Mouse (Mus musculus) liver, embryonic 13.5 days (tissue): ENCODE results near the gene Lgsn. TPM values are rescaled to one million over a fixed set of nuclear protein-coding genes. Genes with fewer than 3 reads are reported as not detected.

Experiments used
- ATAC-seq: fragments of 200-750 bp; cut with Nextera tagmentation; 2 replicates; pipeline ENCODE4 v1.8.0; 2017; ENCODE audit warnings: low read depth, mild to moderate bottlenecking, moderate number of reproducible peaks, moderate library complexity
- DNase-seq: peaks from one replicate; pipeline ENCODE4 v3.0.0; 2022
- H3K27ac ChIP-seq: fragments of 300-500 bp; sonication (generic); 2 replicates; pipeline ENCODE4 v1.5.1; 2015; ENCODE audit warnings: moderate library complexity, mild to moderate bottlenecking, inconsistent platforms
- H3K27me3 ChIP-seq: fragments of 300-500 bp; sonication (generic); 2 replicates; pipeline ENCODE4 v1.6.1; 2015; ENCODE audit warnings: mild to moderate bottlenecking, inconsistent platforms
- H3K36me3 ChIP-seq: fragments of 300-500 bp; sonication (generic); 2 replicates; pipeline ENCODE4 v1.6.1; 2015; ENCODE audit warnings: mild to moderate bottlenecking, inconsistent platforms
- H3K4me1 ChIP-seq: fragments of 300-500 bp; sonication (generic); replicated peaks from 2 replicates; pipeline ENCODE4 v1.6.1; 2015; ENCODE audit warnings: inconsistent platforms
- H3K4me2 ChIP-seq: fragments of 300-500 bp; sonication (generic); 2 replicates; pipeline ENCODE4 v1.6.1; 2015; ENCODE audit warnings: inconsistent platforms, mild to moderate bottlenecking, moderate library complexity
- H3K4me3 ChIP-seq: fragments of 300-500 bp; sonication (generic); replicated peaks from 2 replicates; pipeline ENCODE4 v1.5.1; 2015; ENCODE audit warnings: mild to moderate bottlenecking, inconsistent platforms
- H3K9ac ChIP-seq: fragments of 300-500 bp; sonication (generic); 2 replicates; pipeline ENCODE4 v1.6.1; 2015; ENCODE audit warnings: mild to moderate bottlenecking, inconsistent platforms
- H3K9me3 ChIP-seq: fragments of 300-500 bp; sonication (generic); replicated peaks from 2 replicates; pipeline ENCODE4 v1.6.1; 2016; ENCODE audit warnings: inconsistent platforms
- WGBS: fragments of 180-500 bp; shearing (Covaris S2); methylation state at CpG from one replicate; pipeline ENCODE4 v1.1.7; 2015; ENCODE audit not compliant: insufficient replicate concordance; 5-methylcytosine and 5-hydroxymethylcytosine counted together
- polyA plus RNA-seq: library from polyadenylated mRNA; unstranded; fragments of >200 nt; fragmentation: Nextera tagmentation; extraction: Ambion mirVana; gene quantifications from 2 replicates; pipeline ENCODE4 v1.2.1, GENCODE M21; 2015

The Lgsn gene
- polyA plus RNA-seq, 1 experiment from 2014 or later: not detected

GRCm38 (mm10) chr1:31165326-31166121 lies 10.7 kb upstream of the Lgsn start:
- no peaks in the 10 kb centered on the region for H3K4me1 ChIP-seq
- no peak for DNase-seq
- H3K36me3 ChIP-seq: no peaks in the 10 kb centered on the region
- H3K9me3 ChIP-seq: no peaks in the 10 kb centered on the region
- H3K27me3 ChIP-seq: no peaks in the 10 kb centered on the region
- WGBS: 66% methylated on average over 7 of the region's 7 CpGs
- H3K9ac ChIP-seq: no peak overlapping the region
- no peak overlapping the region for H3K4me2 ChIP-seq
- no peak for ATAC-seq
- no peak overlapping the region for H3K27ac ChIP-seq
- no peak overlapping the region for H3K4me3 ChIP-seq

DNA sequence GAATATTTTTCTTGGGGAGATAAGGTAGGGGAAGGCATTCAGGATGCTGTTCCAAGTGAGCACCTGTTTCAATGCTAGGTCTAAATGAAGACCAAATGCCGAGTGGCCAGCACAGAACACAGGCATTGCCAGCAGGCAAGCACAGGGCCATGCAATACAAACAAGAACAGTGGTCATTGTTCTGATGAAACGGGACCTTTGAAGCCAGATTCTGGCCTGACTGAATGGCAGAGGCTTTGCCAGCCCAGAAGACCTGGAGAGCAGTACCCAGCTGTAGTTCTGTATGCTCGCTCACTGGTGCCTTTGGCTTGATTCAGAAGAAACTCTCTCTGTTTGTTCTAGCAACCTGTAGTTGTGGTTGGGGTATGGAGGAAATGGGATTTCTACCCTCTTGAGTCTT lies 800 bp upstream of the Lgsn start:
- no peaks in the 10 kb centered on the region for H3K9me3 ChIP-seq
- H3K36me3 ChIP-seq: no peaks in the 10 kb centered on the region
- 53% methylated on average over 3 of the region's 3 CpGs for WGBS
- H3K27me3 ChIP-seq: no peaks in the 10 kb centered on the region
- no peak overlapping the region for H3K27ac ChIP-seq
- H3K4me1 ChIP-seq: no peaks in the 10 kb centered on the region
- no peak overlapping the region for H3K9ac ChIP-seq
- no peak overlapping the region for H3K4me2 ChIP-seq
- no peak for DNase-seq
- no peak overlapping the region for H3K4me3 ChIP-seq
- no peak for ATAC-seq

GRCm38 (mm10) chr1:31178264-31178663 lies 2.1 kb downstream of the Lgsn start:
- H3K9me3 ChIP-seq: no peaks in the 10 kb centered on the region
- DNase-seq: no peak

GRCm38 (mm10) chr1:31190237-31190866 lies 14.2 kb downstream of the Lgsn start:
- Histone ChIP-seq H3K9ac (no peak overlapping the region), H3K4me3 (no peak overlapping the region), H3K27me3 (no peaks in the 10 kb centered on the region), H3K4me1 (no peaks in the 10 kb centered on the region), H3K9me3 (no peaks in the 10 kb centered on the region), H3K36me3 (no peaks in the 10 kb centered on the region), H3K27ac (no peak overlapping the region), H3K4me2 (no peak overlapping the region)
- WGBS: 63% methylated on average over 10 of the region's 10 CpGs
- DNase-seq: no peak
- ATAC-seq: no peak

More at GRCm38 (mm10) chr1:31178264-31178663, 2.1 kb downstream of the Lgsn start:
- Histone ChIP-seq H3K27me3 (no peaks in the 10 kb centered on the region), H3K9ac (no peak overlapping the region), H3K27ac (no peak overlapping the region), H3K4me3 (no peak overlapping the region), H3K4me1 (no peaks in the 10 kb centered on the region), H3K36me3 (no peaks in the 10 kb centered on the region), H3K4me2 (no peak overlapping the region)
- 85% methylated on average over 1 of the region's 1 CpGs for WGBS
- ATAC-seq: no peak

- Histone ChIP-seq H3K4me1 (no peaks in the 10 kb centered on the region), H3K4me2 (no peak overlapping the region), H3K36me3 (no peaks in the 10 kb centered on the region), H3K27ac (no peak overlapping the region), H3K27me3 (no peaks in the 10 kb centered on the region), H3K4me3 (no peak overlapping the region), H3K9ac (no peak overlapping the region), H3K9me3 (no peaks in the 10 kb centered on the region)
- WGBS: 52% methylated on average over 1 of the region's 1 CpGs
- DNase-seq (no peak), ATAC-seq (no peak)
Observed at GRCm38 (mm10) chr1:31195633-31196032, 19.4 kb downstream of the Lgsn start.

DNA sequence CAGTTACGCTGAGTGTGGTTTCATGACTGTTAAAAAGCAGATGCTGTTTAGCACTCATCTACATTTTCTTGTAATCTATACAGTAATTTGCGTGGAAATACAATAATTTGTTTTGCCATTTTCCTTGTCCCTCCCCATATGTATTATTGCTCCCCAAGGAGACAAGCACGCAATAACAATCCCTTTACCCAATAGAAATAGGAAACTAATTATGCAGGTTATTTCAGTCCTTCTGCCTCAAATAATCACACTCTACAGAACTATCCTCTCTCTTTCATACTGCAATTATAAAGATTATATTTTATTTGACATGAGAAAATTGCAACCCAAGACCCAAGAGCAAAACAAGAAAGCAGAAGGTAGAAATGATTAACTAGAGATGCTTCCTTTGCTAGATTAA lies 20.8 kb downstream of the Lgsn start:
- Histone ChIP-seq H3K9ac (no peak overlapping the region), H3K27me3 (no peaks in the 10 kb centered on the region), H3K27ac (no peak overlapping the region), H3K4me1 (no peaks in the 10 kb centered on the region), H3K4me3 (no peak overlapping the region), H3K9me3 (no peaks in the 10 kb centered on the region), H3K4me2 (no peak overlapping the region), H3K36me3 (no peaks in the 10 kb centered on the region)
- DNase-seq: no peak
- no peak for ATAC-seq
- 80% methylated on average over 3 of the region's 3 CpGs for WGBS

GRCm38 (mm10) chr1:31203771-31204170 lies 27.6 kb downstream of the Lgsn start:
- 74% methylated on average over 10 of the region's 10 CpGs for WGBS
- Histone ChIP-seq H3K9me3 (no peaks in the 10 kb centered on the region), H3K9ac (no peak overlapping the region), H3K4me1 (no peaks in the 10 kb centered on the region), H3K4me3 (no peak overlapping the region), H3K4me2 (no peak overlapping the region), H3K27ac (no peak overlapping the region), H3K36me3 (no peaks in the 10 kb centered on the region), H3K27me3 (no peaks in the 10 kb centered on the region)
- DNase-seq: no peak
- no peak for ATAC-seq

DNA sequence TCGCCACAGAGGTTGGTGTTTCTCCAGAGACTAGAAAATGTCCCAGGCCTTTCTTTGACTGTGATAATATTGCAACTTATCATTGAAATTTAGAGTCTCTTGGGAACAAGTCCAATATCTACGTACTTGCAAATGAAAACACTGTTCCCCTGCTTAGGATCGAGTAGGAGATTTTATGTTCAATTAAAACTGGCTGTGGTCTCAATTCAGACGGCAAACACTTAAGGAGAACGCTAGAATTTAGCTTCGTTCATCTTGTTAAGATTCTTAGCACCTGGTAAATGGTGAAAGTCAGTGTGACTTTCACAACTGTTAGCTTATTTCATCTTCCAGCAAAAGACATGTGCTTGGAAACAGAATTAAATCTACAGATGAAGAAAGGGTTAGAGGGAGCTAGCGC lies 29.1 kb downstream of the Lgsn start:
- ATAC-seq (no peak), DNase-seq (no peak)
- Histone ChIP-seq H3K36me3 (no peaks in the 10 kb centered on the region), H3K4me1 (no peaks in the 10 kb centered on the region), H3K9me3 (no peaks in the 10 kb centered on the region), H3K27ac (no peak overlapping the region), H3K4me2 (no peak overlapping the region), H3K4me3 (no peak overlapping the region), H3K9ac (no peak overlapping the region), H3K27me3 (no peaks in the 10 kb centered on the region)
- WGBS: 63% methylated on average over 7 of the region's 7 CpGs

DNA sequence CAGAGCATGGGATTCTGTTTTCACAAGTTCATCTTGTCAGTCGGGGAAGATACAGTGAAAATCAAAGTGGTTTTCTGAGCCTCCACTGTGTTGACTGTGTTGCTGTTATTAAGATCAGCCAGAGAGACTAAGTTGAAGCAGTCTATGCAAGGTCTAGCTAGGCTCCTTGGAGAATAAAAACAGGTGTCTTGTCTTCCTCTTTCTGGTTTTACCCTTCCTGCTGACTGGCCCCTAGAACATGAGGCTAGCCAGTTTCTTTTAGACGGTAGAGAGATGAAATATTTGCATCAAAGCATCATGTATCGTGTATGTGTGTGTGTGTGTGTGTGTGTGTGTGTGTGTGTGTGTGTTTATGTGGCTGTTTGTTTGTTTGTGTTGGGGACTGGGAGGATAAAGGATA lies 29.6 kb downstream of the Lgsn start:
- H3K36me3 ChIP-seq: no peaks in the 10 kb centered on the region
- H3K4me1 ChIP-seq: no peaks in the 10 kb centered on the region
- 52% methylated on average over 3 of the region's 3 CpGs for WGBS
- H3K4me2 ChIP-seq: no peak overlapping the region
- H3K4me3 ChIP-seq: no peak overlapping the region
- DNase-seq (no peak), ATAC-seq (no peak)
- no peaks in the 10 kb centered on the region for H3K27me3 ChIP-seq
- H3K9ac ChIP-seq: no peak overlapping the region
- no peaks in the 10 kb centered on the region for H3K9me3 ChIP-seq
- no peak overlapping the region for H3K27ac ChIP-seq

GRCm38 (mm10) chr1:31210144-31210543 lies 33.9 kb downstream of the Lgsn start:
- Histone ChIP-seq H3K4me1 (no peaks in the 10 kb centered on the region), H3K9me3 (no peaks in the 10 kb centered on the region), H3K36me3 (no peaks in the 10 kb centered on the region), H3K27ac (no peak overlapping the region), H3K9ac (no peak overlapping the region), H3K4me2 (no peak overlapping the region), H3K27me3 (no peaks in the 10 kb centered on the region), H3K4me3 (no peak overlapping the region)
- 1% methylated on average over 5 of the region's 5 CpGs for WGBS
- ATAC-seq (no peak), DNase-seq (no peak)

- no peak for DNase-seq
- Histone ChIP-seq H3K36me3 (no peaks in the 10 kb centered on the region), H3K4me2 (no peak overlapping the region), H3K27ac (no peak overlapping the region), H3K4me3 (no peak overlapping the region), H3K4me1 (no peaks in the 10 kb centered on the region), H3K9ac (no peak overlapping the region), H3K9me3 (no peaks in the 10 kb centered on the region), H3K27me3 (no peaks in the 10 kb centered on the region)
- 72% methylated on average over 1 of the region's 1 CpGs for WGBS
- no peak for ATAC-seq
Observed at GRCm38 (mm10) chr1:31214831-31215230, 38.6 kb downstream of the Lgsn start.
